Mouse (Mus musculus): Measurements from ENCODE around the gene Cox4i1.
A peak's percentile ranks its signal among the peaks of the same experiment; 100 is the strongest.

Gene Cox4i1

DNA sequence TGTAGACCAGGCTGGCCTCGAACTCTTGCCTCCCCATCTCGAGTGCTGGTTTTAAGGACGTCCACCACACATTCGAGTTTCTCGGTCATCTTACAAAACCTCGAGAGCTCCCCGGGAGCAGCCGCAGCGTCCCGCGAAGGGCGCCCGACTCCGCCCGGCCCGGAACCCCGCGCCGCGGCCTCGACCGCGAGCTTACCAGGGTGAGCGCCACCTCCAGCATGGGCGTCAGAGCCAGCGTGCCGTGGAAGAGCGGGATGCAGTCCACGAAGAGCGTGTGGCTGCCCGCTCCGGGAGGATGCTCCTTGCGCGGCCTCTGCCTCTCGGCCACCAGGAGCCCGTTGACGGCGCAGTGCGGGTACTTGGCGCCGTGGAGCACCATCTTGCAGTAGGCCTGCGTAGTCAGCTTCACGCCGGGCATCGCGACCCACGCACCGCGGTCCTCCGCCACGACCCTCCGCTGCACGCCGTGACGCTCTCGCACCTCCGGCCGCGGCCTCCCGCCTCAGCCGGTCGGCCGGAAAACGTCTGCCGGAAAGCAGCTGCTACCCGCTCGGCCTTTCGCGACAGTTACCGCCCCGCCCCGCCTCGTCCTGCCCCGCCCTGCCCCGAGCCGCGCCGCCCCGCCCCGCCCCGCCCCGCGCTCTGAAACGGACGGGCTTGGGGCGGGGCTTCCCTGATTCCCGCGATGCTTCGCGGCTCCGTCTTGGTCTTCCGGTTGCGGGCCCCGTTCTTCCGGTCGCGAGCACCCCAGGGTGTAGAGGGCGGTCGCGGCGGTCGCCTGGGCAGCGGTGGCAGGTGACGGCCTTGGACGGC lies at the start of gene Cox4i1, which contains the start of gene Gm27021:
Gene Cox4i1 (plus strand): TSS at position 662 of the 813 bp plus-strand sequence.
Gene Gm27021 (minus strand): TSS at position 519 of the 813 bp plus-strand sequence.
- DNase-seq (ENCODE audit: low spot score) = peak; percentile 88

DNA sequence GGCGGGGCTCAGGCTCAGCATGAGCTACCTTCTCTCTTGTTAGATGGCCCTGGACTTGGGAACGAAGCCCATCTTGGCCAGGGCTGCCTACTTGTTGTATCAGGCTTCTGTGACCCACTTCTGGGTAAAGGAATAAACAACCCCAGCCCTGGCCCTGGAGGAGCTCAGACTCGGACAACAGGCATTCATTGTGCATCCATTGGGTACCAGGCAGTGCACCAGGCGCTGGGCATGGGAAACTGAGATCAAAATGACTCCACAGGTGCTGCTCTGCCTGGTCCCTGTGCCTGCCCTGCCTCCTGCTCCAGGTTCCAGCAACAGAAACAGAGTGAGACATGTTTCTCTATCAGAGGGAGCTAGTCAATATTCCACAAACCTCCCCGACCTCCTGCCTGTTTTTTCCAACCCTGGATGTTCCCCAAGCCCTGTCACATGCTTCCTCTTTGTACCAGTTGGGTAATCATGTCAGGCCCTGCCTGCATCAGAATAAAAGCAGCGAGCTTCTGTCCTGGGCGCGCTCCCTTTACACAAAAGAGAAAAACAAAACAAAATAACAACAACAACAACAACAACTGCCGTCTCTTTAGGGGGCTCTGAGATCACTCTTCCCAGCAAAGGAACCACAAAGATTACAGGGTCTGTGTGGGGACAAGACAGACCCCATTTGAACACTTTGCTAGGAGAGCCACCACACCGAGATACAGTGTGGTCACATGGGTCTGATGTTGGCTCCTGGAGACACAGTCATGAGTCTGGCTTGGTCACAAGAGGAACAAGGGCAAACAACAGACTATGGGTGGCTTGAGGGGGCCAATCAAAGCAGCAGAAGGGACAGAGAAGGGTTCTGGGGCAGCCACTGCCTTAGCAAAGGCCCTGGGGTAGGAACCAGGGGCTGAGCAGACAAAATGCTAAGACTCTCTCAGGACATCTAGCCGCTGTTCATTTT lies 48.5 kb upstream of the Cox4i1 start:
- no peak for DNase-seq (ENCODE audit: low spot score)

DNA sequence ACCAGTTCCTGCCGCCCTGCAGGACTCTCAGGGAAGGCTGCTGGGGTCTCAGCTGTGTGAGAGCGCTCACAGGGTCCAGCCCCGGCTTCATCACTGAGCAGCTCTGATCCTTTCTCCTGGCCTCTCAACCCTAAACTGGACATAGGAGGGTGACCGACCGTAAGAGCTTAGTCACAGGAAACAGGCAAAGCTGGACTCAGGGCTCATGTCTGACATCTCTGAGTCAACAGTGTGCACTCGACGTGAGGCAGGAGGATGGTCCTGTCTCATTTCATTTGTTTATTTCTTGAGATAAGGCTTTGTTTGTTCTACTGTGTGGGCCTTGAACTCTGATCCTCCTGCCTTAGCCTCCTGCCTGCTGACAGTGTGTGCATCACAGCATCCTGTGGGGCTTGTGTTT lies 47.6 kb upstream of the Cox4i1 start:
- DNase-seq (ENCODE audit: low spot score) = no peak

DNA sequence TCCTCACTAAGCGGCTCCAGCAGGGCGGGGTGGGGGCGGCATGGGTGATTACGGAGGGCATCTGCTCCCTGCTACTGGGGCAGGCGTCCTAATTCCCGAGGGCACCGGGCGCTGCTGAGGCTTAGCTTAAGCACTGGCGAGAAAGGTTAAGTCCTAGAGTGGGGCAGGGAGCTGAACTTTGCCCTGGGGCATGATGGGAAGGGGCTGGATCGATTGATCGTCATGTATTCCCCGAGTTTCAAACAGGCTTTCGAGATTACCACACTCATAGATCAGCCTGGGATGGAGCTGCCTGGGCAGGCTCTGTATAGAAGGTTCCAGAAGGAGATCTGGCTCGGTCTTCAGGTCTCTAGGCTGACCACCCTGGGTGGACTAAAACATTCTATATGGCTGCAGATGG lies 45.9 kb upstream of the Cox4i1 start:
- DNase-seq (ENCODE audit: low spot score) = no peak

DNA sequence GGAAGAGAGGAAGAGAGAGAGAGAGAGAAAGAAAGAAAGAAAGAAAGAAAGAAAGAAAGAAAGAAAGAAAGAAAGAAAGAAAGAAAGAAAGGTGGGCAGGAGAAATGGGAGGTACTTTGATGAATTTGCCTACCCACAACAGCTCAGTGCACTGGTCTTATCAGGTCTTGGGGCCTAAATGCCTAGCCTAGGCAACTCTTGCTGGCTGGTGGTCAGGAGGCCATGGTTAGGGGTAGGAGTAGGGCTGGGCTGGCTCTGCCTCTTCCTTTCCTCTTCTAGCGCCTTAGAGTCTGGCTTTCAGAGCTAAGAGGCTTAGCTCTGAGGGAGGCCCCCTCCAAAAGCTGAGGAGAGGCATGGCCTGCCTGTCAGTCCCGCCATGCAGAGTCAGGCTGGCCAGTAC lies 44.4 kb upstream of the Cox4i1 start:
- DNase-seq (ENCODE audit: low spot score) = no peak

DNA sequence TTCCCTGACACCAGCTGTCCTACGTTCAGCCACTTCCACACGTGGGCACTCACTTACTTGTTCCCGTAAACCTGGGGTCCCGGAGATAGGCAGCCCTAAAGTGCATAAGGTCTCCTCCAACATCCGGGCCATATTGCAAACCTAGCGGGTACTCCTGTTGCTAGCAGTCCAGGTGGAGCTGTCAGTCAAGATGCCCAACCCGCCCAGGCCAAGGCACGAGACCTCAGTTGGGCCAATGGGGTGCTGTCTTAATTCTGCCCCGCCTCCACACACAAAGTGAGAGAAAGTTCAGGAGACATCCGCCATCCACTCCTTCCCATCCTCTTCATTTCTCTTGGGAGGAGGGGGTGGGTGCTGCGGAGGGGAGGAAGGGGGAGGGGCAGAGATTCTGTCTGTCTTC lies 41.6 kb upstream of the Cox4i1 start:
- DNase-seq (ENCODE audit: low spot score) = no peak

DNA sequence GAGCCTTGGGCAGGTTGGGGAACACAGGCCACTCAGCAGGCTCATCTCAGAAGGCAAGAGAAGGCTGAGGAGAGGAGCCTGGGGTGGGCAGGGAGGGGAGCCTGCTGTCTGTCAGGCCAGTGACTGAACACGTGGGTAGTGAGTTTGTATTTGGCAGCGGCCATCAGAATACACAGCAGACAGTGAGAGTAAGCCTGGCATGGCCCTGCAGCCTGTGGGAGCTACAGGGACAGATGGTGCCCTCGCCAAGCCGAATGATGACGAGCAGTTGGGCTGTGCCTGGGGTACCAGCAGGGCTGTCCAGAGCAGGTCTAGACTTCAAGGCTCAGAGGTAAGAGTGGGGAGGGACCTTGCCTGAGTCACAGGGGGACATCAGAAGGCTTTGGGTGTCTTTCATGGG lies 40.7 kb upstream of the Cox4i1 start:
- no peak for DNase-seq (ENCODE audit: low spot score)

DNA sequence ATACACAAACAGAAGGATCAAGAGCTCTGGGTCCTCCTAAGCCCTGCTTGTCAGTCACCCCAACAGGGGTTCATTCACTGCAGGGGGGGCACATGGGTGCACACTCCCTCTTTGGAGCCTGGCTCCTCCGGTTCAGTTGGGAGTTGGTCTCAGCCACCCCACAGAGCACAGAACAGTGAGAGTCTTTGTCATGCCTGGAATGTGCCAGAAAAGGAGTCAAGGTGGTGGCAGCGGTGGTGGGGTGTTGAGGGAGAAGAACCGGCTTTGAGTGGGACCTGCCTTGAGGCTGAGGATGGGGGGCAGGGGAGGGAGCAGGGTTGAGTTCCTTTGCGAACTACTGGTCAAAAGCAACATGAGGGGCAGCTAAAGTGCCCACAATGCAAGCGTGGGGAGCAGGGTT lies 38.0 kb upstream of the Cox4i1 start:
- no peak for DNase-seq (ENCODE audit: low spot score)

DNA sequence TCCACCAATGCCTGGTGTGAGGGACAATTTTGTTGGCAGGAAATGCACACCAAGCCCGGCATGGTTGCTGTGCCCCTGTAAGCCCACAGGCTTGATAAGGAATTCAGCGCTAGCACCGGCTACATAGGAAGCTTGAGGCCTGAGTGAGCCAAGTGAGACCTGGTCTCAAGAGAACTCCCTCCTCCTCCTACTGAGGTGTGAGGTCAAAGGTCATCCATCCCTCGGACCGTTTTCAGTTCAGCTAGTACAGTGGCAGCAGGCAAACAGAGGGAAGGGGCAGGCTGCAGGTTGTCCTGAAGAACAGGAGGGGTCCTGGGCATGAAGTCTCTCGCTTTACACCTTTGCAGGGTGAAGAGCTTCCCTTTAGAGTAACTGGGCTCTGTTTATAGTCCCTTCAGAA lies 37.2 kb upstream of the Cox4i1 start:
- no peak for DNase-seq (ENCODE audit: low spot score)

DNA sequence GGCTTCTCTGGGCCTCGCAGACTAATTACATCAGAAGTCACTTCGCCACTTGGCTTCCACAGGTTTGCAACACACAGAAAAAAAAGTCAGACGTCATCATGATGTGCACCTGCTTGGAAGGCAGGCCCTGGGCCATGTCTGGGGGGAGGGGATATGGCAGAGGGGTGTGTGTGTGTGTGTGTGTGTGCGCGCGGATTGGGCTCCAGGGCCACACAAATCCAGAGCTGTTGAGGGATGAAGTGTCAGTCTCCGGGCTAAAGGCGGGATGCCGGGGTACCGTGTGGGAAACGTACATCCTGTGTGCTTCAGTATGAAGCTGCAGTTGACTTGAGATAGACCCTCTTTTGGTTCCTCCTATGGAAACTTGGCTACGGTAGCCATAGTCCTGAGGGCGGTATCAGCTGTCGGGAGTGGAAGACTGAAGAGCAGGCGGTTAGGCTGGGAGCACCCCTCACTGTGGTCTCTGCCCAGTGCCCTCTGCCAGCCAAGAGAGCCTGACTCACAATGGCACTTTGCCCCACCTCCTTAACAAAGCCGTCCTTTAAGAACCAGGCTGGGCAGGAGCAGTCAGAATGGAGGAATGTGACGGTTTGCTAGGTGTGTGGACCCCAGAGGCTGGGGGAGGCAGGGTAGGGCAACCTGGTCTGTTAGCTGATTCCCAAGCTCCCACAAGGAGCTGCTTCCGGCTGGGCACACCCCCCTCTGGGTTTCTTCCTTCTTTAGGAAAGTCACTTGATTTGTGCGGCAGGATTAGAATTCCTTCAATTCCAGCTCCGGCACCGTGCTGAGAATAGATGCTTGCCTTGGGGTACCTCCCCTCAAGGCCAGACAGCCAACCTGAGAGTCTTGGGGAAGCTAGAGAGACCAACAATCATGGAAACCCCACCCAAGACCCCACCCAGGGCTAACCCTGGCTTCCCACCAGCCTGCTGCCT lies 36.3 kb upstream of the Cox4i1 start:
- no peak for DNase-seq (ENCODE audit: low spot score)

DNA sequence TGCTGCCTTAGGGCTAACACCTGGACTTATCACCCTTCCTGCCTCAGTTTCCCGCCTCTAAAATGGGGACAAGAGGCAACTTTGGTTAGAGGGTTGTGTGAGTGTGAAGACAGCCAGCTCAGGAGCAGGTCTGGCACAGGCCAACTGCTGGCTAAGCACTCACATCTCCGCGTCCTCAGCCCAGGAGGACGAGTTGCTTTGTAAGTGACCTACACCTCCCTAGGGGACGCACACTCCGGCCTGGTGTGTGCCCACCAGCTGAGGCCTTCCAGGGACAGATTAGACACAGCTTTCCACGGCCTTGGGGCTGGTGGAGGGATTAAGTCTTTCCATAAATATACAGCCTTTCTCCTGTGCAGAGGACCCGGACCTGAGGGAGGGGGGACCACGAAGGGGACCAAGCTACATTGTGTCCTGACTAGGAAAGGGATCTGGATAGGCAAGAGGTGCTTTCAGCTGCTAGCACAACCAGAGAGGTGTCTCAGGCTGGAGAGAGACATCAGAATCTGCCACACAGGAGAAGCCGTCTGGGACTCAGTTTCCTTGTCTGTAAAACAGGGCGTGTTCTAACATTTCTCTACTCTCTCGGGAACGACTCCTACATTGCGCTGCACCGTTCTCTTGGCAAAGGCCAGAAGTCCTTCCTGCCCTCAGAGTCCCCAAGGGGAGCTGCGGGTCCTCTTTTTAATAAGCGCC lies 34.9 kb upstream of the Cox4i1 start:
- DNase-seq (ENCODE audit: low spot score) = no peak

DNA sequence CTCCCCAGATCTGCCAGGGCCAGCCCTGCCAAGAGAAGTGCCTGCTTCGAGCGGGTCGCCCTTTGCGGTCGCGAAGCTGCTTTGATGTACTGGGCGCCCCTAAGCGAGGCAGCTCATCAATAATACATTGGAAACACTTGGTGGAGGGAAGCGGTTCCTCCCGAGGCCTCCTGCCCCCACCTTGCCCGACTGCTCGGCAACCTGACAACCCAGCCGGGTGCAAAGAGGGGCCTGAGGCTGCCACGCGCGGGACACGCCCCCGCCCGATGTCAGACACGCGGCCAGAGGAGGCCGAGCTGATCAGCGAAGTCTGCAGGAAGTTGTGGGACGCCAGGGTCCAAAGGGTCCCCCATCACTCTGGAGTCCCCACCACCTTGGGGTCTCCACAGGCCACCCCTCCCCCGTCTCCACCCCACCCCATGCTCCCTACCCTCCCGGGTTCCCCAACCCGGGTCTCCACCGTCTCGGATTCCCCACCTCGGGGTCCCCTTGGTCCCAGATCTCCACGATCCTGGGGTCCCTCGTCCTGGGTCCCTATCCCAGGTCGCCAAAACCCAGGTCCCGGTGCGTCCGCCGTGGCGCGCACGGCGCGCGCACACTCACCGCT lies 34.3 kb upstream of the Cox4i1 start:
- DNase-seq (ENCODE audit: low spot score) = no peak

DNA sequence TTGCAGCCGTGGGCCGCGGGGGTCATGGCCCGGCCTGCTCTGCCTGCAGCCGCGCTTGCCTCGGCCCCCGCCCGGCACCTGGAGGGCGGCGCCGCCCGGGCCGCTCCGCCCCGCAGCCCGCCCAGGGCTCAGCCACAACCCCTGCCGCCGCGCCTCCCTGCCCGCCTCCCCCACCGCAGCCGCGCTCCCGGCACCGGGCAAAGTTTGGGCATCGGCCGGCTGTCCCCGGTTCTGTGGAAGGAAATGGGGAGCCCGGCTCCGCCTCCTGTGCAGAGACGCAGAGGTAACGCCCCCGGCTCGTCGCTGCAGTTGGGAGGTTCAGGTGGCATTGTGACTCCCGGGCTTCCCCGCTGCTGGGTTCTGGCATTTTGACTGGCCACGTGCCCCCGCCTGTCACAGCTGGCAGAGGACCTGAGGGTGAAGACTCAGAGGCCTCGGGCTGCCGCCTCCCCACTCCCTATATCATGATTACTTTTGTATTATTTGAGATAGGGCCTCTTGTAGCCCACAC lies 33.6 kb upstream of the Cox4i1 start:
- DNase-seq (ENCODE audit: low spot score) = peak; percentile 30

DNA sequence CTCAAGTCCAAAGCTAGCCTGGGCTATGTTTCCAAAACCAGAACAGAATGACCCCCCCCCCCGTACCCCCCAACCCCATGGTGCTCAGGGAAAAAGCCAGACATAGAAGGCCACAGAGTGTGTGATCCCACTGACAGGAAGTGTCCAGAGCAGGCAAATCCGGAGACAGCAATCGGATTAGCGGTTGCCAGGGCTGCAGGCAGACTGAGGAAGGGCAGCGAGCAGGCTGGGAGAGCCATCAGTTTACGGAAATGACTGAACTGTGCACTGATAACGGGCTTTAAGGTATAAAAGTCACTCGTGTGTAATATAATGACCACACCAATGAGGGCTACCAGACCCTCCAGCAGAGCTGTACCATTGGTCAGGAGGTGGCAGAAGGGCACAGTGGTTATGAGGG lies 26.8 kb upstream of the Cox4i1 start:
- no peak for DNase-seq (ENCODE audit: low spot score)

DNA sequence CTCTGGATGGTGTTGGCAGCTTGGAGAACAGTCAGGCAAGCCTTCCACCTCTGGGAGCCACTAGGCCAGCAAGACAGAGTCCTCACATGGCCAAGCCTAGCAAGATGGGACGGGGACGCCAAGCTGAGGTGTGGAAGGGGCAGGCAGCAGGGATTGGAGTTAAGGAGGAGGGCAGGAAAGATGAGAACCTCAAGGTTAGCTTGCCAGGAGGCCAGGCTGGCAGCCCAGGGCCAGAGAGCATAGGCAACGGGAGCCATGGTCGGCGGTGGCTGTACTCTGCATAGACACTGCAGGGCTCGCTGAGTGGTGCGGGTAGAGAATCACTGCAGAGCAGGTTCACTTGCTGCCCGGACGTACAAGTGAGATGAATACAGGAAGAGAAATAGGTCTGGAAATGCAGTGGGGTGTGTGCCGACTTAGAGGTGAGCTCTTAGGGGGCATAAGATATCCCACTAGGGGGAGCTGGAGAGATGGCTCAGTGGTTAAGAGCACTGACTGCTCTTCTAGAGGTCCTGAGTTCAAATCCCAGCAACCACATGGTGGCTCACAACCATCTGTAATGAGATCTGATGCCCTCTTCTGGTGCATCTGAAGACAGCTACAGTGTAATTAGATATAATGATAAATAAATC lies 25.9 kb upstream of the Cox4i1 start:
- DNase-seq (ENCODE audit: low spot score) = no peak

DNA sequence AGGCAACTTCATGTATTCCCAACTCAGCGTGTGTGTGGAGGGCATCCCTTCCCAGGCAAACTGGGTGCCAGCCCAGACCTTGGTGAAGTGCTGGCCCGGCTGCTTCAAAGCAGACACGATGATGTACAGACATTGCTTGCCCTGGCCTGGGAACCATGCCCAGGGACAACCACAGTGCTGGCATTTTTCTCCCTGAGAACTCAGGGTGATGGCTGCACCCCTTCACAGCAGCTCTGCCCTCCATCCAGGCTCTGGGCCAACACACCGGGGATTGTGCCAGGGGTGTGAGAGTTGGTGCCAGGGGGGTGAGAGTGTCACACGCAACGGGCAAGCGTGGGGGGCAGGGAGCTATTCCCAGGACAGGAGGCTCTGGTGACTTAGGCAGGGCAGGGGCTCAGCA lies 23.4 kb upstream of the Cox4i1 start:
- DNase-seq (ENCODE audit: low spot score) = no peak

DNA sequence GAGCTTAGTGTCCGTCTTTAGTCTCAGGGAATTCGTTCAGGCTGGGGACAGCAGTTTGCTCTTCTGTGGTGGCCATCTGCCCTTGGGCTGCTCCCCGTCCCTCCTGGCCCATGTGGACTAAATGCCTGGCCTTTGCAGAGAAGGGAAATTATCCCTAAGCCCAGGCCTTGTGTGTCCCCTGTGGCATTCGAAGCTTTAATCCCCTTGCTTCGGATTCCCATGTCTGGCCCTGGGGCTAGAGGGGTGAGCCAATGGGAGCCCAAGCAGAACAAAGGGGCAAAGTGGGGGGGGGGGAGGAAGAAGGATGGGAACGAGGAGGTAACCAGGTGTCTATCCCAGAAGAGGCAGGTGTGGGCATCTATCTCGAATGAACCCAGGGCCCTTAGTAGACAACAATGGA lies 20.5 kb upstream of the Cox4i1 start, which contains the start of gene 1190005I06Rik:
Gene 1190005I06Rik (minus strand): TSS at position 101 of the 400 bp plus-strand sequence.
- DNase-seq (ENCODE audit: low spot score) = no peak

DNA sequence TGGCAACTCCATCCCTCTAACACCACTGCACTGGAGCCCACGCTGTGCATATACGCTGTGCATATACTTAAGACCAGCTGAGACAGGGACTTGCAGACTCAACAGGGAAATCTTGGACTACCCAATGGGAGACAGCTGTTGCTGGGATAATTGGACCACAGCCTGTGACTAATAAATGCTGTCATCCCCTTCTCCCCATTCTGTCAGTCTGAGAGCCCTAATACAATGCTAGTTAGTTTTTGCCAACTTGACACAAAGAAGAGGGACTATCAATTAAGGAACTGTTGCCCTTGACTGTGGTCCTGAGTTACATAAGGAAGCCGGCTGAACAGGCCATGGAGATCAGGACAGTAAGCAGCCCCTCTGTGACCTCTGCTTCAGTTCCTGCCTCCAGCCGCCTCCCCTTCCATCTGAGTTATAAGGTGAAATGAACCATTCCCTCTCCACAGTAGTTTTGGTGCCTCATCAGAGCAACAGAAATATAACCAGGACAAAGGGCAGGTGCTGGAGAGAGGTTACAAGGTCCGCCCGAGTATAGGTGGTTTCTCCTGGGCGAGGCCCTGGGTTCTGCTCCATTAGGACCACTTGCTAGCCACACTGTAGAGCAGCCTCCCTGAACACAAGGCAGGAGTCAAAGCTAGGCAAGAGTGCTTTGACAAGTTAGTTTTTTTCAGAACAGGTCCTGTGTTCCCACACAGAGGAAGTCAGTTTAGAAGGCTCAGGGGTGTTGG lies 11.5 kb upstream of the Cox4i1 start:
- no peak for DNase-seq (ENCODE audit: low spot score)

DNA sequence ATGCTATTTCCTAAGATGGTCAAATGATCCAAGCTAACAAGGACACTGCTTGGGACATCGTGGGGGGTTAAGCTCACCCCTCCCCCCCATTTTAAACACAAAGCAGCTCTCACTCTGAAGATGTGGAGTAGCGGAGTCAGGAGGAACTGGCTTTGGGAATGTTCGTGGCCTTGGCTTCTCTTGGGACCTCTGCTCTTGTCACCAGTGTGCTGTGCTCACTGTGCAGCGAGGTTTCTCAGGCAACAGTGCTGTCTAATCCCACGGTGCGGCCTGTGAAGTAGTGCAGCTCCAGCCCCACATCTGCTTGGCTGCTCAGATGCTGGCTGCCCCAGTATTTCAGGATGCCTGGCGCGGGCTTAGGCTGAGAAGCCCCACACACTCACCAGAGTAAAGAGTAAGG lies 10.6 kb upstream of the Cox4i1 start:
- no peak for DNase-seq (ENCODE audit: low spot score)
